Mouse (Mus musculus) frontal cortex, postnatal 25 days (tissue): ENCODE measurements around the gene Stx6.
"Not testable (repeated sequence)": the region's sequence is repeated elsewhere in the genome, so short reads cannot be mapped to it uniquely, and the experiment has no call there.

Experiments used
- DNase-seq, 2 experiments: peaks; one replicate each; pipeline ENCODE4 v3.0.0; 2022; ENCODE audit warnings: low spot score in 2 of 2

Stx6 gene

DNA sequence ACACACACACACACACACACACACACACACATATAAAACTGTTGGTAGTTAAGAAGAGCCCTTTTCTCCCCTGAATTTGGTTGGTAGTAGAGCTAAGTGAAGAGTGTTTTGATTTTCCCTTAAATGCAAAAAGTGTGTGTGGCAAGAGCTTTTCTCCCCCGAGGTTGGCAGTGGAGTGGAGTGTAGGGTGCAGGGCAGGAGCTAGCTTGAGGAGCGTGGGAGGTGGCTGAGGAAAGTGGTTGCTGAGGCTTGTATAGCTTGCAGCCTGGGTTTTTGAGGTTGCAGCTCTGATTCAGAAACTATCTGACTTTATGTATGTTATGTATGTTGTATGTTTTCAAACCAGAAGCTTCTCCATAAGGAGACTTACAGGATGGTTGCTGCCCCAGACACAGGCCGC, 8.9 kb downstream of the Stx6 start:
- no peak for DNase-seq

DNA sequence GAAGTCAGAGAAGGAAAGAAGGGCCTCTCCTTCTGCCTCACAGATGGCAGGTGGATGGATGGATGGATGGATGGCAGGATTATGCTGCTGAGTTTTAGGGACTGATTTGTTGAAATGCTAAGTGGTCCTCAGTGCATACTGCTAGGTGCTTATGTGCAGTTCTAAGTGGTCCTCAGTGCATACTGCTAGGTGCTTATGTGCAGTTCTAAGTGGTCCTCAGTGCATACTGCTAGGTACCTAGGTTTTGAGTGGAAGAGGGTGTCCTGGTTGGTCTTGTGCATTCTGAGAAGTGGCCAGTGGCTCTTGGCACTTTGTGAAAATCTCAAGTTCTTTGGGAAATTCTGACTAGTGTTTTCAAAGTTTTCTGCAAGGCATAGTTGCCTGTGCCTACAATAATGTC, 11.4 kb downstream of the Stx6 start:
- no peak for DNase-seq

DNA sequence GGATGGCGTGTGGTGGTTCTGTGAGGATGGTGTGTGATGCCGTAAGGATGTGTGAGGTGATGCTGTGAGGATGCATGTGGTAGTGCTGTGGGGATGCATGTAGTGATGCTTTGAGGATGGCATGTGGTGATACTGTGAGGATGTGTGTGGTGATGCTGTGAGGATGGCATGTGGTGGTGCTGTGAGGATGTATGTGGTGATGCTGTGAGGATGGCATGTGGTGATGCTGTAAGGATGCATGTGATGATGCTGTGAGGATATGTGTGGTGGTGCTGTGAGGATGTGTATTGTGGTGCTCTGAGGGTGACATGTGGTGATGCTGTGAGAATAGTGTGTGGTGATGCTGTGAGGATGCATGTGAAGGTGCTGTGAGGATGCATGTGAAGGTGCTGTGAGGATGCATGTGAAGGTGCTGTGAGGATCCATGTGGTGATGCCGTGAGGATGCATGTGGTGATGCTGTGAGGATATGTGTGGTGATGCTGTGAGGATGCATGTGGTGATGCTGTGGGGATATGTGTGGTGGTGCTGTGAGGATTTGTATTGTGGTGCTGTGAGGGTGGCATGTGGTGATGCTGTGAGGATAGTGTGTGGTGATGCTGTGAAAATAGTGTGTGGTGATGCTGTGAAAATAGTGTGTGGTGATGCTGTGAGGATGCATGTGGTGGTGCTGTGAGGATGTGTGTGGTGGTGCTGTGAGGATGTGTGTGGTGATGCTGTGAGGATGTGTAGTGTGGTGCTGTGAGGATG, 14.6 kb downstream of the Stx6 start:
- DNase-seq, result no peak

DNA sequence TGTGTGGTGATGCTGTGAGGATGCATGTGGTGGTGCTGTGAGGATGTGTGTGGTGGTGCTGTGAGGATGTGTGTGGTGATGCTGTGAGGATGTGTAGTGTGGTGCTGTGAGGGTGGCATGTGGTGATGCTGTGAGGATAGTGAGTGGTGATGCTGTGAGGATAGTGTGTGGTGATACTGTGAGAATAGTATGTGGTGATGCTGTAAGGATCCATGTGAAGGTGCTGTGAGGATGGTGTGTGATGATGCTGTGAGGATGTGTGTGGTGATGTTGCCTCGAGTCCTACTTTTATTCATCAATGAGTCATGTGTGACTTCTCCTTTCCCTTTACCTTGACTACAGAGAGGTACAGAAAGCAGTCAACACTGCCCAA, 15.1 kb downstream of the Stx6 start:
- not testable (repeated sequence) for DNase-seq

DNA sequence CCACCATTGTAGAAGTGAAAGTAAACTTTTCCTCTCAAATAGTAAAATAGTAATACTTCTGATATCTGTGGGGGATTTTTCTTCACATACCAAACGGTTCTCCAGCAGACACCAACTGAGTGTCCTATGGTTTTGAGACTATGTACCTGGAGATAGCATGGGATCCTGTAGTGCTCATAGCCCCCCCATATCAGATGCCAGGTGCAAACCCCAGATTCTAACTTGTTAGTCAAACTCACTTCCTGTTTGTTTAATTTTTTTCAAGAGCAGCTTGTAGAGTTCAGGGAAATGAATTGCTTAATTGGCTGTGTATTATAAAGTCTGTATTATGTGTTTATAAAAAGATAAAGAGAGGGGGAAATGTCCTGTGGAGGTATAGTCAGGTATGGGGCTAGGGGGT, 15.9 kb downstream of the Stx6 start:
- DNase-seq, result no peak

DNA sequence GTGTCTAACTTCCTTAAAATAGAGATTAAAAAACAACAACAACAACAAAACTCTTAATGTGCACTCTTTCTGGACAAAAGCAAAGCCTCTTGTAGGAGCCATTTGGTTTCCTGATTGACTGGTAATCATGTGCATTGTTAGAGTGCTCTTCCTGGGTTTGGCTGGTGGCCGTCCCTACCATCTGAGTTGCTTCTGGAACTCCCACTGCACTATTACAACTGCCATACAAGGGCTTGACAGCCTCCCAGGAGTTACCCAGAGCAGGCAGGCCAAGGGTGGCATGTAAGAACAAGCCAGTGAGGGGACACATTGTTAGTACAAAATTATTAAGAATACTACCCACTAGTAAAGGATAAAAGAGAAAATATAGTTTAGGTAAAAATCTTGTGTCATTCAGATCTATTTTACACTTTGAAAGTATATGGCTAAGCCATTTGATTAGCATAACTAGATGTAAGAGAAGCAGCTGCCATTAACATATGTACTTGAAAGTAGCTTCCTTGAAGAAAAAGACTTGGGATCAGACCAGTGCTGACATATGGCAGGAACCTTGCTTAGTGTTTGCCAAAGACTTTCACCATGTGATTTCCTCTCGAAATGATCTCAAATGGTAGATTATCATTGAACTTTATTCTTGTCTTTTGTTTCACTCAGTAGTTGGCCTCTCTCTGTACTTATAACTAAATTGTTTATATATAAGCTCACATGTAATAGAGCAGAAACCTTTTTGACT, 19.8 kb downstream of the Stx6 start:
- no peak for DNase-seq

DNA sequence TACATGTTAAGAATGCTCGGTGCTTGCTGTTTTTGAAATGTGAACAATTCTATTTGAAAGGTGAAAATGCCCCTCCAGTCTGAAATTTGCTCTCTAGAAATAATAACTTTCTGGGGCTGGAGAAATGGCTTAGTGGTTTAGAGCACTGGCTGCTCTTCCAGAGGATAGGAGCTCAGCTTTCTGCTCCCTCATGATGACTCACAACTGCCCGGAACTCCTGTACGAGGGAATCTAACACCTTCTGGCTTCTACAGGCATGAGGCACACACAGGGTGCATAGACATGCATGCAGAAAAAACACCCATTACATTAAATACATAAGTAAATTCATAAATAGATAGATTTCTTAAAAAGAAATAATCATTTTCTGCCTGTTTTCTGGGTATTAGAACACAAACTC, 25.7 kb downstream of the Stx6 start:
- DNase-seq, result no peak

DNA sequence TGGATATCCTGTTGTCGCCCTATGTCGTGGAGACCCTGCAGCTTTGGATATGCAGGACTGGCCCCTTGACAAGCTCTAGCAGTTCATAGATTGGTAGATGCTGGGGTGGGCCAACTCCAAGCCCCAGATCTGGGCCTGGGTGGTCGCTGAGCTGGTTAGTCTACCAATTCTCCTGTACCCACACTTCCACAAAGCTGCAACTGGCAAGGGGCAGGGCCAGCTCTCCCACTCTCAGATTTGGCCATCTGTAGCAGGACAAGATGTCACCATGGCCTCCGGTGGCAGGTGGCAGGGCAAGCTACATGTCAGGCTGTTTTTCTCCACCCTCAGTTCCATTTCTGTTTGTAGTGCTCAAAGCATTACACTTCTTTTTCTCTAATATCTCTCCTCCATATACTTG, 30.1 kb downstream of the Stx6 start:
- no peak for DNase-seq

DNA sequence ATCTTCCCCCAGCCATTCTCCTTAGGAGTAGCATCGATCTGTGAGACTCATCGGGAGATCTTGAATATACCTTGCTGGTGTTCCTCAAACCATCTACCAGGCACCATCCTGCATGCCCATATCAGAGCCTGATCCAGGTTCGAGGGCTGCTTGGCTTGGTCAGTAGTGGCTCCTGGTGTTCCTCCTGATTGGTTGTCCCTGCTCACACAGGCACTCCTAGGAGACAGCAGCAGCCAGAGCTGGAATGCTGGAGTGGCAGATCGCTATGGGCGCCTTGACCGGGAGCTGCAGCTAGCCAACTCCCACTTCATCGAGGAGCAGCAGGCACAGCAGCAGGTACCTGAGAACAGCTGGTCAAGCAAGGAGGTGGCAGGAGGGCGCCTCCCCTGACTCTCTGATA, 32.7 kb downstream of the Stx6 start:
- no peak for DNase-seq

DNA sequence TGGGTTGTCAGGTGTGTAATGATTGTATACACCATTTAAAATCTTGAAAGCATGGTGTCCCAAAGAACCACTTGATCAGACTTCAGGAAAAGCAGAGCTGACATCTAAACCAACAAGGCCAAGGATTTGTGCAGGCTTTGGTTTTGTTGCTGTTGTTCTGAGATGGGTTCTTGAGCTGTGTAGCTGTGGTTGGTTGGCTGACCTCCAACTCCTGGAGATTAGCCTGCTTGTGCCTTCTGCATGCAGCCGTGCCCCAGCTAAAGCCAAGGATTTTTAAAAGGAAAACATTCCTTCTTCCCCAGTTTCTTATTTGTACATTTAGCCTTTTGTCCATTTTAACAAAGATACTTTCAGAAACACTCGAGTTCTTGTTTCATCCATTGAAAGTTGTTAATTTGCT, 33.2 kb downstream of the Stx6 start:
- no peak for DNase-seq

DNA sequence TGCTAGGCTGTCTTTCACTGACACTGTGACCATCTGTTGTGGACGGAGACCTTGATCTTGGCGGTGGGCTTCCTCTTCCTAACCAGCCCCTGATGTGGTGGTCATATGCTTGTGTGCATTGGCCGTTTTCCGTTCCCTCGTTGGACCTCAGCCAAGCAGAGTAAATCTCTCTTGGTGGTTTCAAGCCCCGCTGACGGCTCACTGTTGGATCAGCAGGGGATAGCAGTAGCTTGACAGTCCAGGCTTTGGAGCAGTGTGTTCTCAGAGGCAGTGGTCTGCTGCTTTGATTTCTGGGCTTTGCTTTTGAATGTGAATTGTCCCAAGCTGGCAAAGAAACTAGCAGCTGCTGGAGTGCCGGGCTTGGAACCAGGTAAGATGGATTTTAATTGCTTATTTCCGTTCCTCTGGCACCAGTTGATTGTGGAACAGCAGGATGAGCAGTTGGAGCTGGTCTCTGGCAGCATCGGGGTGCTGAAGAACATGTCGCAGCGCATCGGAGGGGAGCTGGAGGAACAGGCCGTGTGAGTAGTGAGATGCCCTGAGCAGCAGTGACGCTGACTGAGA, 34.4 kb downstream of the Stx6 start:
- DNase-seq, result no peak

DNA sequence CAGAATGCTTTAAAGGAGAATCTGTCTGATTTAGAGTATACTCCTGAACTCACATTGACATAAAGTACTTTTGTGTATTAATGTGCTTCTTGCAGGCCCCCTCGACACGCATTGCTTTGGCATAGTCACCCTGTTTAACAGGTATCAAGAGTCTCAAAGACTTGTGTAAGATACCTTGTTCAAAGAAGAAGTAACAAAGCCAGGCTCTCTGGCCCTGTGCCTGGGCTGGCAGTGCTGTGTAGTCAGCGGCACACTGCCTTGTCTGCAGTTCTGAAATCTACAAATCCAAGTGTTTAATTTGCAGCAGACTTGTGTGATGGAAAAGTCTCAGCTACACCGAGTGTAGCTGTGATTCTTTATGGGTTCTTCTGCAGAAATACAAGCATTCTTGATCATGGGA, 38.2 kb downstream of the Stx6 start:
- no peak for DNase-seq

DNA sequence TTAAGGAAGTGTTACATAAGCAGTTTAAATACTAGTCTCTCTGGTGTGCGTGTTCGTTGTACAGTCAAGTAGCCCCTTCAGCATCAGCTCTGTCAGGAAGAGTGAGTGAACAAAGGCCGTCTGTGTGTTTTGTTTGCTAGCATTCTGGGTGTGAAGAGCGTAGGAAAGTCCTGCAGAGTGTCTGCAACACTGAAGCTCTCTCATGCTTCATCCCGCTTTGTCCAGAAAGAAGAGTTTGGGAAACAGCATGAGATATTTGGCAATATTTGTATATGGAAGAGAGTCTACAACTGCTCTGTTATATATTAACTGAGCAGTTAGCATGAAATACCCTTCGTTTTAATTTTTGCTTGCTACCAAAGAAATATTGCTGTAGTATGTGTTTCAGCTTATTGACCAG, 41.0 kb downstream of the Stx6 start:
- DNase-seq, result no peak

DNA sequence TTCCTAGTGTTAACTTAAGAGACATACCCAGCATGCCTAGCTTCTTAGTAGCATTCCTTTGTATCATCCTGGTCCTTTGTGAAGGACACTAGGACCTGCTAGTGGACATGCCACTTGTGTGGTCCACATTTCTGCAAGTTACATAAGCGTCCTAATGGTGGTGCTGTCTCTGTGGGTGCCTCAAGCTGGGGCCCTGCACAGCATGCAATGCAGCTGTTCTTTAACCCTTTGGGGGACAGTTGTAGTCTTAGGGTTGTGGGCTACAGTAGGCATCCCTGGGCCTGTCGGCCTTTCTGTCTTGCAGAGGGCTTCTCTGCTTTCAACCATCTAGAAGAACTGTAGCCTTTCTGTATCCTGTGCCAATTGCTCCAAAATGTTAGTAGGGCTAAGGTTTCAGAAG, 42.5 kb downstream of the Stx6 start:
- no peak for DNase-seq

DNA sequence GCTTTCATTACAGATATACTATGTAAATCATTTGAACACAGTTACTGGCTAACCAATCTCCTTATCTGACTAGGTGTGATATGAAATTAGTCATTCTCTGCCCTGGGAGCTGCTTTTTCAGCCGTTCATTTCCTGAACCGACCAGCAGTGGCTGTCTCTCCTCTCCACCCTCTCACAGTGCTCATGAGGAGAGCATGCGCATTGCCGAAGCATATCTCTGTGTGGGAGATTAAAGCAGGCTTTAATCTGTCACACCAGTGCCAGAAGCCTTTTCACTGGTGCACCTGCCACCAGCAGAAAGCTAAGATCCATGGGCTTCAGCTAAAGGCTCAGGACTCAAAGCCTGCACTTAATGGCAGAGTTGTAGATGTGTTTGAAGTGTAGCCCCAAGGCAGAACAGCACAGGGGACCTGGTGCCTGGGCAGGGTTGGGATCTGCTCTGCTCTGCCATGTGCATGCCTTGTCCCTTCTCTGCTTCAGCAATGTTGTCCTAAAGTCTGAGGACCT, 42.9 kb downstream of the Stx6 start:
- no peak for DNase-seq

DNA sequence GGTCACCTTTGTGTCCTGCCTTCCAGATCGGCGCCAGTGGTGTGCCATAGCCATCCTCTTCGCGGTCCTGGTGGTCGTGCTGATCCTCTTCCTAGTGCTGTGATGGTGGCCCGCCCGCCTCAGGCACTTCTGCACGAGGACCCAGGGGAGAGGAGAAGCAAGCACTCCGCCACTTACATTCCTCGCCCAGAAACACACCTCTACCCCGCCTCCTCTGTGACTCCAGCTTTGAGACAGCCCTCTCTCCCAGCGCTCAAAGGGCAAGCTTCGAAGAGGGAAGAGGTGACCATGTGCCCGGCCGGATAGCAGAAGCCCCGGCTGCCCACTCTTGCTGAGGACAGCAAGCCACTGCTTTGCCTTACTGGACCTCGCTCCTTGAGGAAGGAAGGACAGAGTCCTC, 43.4 kb downstream of the Stx6 start:
- no peak for DNase-seq

DNA sequence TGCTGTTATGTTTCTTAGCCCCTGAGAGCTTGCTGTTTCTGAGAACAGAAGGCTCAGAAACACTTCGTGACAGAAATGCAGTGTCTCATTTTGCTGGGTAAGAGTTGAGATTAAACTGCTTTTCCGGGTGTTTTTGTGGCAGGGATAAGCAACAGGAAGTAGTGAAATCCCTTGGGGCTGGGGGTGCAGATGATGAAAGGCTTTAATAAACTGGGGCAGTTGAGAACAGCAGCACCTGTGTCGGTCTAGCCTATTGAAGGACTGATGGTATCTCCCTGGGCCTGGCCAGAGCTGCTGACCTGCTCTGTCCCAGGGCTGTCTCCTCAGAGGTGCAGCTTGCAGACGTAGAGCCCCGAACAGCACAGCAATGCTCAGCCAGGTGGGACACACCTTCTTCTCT, 44.0 kb downstream of the Stx6 start:
- no peak for DNase-seq

DNA sequence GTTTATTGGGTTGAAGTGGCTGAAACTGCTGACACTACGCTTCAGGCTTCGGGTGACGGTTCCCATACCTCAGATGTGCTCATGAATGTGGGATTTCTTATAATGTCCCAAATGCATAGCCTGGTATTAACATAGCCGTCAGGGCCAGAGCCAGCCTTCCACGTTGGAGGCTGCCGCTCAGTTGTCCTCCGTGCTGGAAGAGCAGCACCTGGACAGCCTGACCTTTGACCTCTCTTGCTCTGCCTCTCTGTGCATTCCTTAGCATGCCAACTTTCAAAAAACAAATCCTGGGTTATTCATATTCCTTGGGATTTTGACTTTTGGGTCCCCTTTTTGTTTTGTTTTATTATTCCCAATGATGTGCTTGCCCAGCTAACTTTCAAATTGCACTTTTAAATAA, 44.6 kb downstream of the Stx6 start:
- no peak for DNase-seq

DNA sequence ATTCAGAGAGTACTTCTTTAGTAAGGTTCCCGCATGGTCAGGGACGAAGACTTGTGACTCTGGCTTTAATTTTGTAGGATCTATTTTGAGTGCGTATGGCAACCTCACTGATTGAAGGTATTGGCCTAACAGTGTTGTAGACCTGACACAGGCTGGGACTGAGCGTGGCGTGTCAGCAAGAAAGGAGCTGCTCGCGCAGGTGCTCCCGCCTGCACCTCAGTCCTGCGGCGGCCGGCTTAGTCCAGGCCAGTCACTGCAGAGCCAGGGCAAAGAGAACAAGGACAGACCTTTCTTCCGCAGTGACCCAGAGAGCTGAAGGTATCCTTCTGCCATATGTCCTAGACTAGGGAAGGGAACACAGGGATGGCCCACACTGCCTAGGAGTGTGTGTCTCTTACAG, 45.4 kb downstream of the Stx6 start:
- no peak for DNase-seq

DNA sequence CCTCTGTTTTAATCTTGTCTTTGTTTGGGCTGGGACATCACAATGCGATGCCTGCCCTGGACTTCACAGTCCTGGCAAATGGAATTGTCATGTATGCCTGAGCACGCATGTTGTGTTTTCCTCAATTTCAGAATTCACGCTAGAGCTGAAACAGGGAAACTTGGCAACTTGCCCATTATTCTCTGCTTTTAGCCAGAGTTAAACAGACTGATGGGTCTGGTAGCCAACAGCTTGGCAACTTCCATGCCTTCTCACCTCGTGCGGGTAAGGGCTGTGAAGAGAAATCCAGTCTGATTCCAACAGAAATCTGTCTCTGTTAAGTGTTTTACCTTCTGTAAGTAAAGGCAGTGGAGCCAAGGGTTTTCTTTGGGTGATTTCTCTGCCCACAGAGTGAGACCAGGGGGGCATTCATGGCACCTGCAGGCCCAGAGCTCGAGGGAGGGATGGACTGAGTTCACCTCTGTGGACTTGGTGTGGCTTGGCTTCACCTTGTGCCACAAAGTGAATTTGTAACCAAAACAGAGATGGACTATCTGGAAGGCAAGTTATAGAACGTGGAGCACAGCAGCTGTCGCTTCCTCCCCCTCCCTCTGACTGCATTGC, 46.1 kb downstream of the Stx6 start:
- DNase-seq, result no peak

DNA sequence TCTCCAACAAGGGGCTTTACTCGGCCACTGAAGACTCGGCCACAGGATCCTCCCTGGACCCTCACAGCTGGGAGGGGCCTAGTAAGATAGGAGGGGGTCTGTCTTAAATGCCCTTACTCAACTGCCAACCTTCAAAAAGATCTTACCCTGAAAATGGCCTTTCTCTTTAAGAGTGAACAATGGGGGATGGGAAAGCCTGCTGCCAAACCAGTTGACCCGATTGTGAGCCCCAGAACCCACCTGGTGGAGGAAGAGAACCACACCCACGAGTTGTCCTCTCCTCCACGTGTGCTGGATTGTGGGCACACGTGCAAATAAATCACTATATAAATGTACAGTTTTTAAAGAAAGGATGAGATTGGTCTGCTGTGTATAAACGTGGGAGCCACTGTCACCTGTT, 46.8 kb downstream of the Stx6 start:
- DNase-seq, result no peak

DNA sequence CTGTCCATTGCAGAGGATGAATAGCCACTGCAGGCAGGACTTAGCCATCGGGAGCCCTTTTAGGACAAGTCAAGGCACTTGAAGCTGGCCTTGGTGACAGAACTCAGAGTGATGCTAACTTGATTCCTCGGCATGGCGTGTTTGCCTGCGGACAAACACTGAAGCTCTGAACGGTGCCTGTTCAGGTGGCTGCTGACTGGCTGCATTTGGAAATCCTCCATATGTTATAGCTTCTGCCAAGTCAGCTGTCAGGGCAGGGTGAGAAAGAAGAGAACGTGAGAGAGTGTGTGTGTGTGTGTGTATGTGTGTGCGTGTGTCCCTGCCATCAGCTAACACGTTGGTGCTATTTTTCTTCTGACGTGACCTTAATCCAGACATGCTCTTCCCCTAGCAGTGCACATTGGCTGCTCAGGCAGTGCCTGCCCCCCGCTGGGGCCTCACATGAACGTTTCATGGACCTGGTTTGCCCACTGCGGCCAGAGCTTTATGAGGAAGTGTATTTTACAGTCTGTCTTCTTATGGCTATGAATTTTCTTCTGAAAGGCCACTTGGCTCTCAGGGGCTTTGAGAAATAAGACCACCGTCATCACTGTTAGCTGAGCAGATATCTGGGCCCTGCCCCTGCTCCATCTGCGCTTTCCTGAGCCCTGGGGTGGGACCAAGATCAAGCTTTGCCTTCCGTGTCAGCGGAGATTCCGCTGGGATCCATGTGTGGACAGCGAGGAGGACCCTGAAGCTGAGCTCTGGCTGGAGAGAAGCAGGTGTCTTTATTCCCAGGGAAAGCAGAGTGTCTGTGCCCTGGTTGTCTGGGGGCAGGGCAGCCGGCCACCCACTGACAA, 47.5 kb downstream of the Stx6 start:
- DNase-seq, result no peak
